Mouse (Mus musculus) spleen, adult 2 months (tissue): ENCODE measurements around the gene Sypl.

Experiments used
- CTCF ChIP-seq: fragments of 200-500 bp; IDR thresholded peaks from 2 replicates; pipeline ENCODE4 v1.5.1; 2011; ENCODE audit warnings: mild to moderate bottlenecking, inconsistent platforms; ENCODE audit not compliant: insufficient read depth, insufficient read length, insufficient replicate concordance; ENCODE audit errors: extremely low read depth
- POLR2A ChIP-seq: fragments of 200-500 bp; IDR thresholded peaks from 2 replicates; pipeline ENCODE4 v1.6.1; 2011; ENCODE audit warnings: low read depth, low read length, inconsistent platforms

DNA sequence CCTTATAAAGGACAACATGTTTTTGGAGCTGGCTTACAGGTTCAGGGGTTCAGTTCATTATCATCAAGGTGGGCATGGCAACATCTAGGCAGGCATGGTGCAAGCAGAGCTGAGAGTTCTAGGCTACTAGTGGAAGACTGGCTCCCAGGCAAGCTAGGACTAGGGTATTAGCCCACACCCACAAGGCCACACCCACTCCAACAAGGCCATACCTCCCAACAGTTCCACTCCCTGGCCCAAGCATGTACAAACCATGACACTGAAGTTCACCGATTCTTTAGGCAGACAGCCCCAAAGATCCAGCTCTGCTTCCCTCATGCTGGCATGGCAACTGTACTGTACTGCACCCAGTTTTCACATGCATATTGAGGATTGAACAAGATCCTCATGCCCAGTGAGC is 29.4 kb downstream of the Sypl start:
- no peak for TF ChIP-seq POLR2A
- TF ChIP-seq CTCF = no peak
